ENCODE assay signal across 18 mouse cellular contexts in the genomic region with DNA sequence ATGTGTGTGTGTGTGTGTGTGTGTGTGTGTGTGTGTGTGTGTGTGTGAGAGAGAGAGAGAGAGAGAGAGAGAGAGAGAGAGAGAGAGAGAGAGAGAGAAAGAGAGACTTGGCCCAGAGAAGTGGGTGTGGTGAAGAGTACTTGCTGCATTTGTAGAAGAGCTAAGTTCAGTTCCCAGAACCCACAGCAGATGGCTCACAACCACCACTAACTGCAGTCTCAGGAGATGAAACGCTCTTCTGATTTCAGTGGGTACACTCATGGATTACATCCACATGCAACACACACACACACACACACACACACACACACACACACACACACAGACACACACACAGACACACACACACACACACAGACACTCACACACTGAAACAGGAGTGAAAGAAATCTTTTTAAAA. TPM values are rescaled to one million over a fixed set of nuclear protein-coding genes. Genes with fewer than 3 reads are reported as not detected.
DNase-seq lines count a peak whose midpoint lies in the region; ATAC-seq and TF ChIP-seq lines count a peak whose summit lies in the region.
"Not testable (repeated sequence)": the region's sequence is repeated elsewhere in the genome, so short reads cannot be mapped to it uniquely, and the experiment has no call there.
"Had no signal": no experiment of that assay in that cellular context is flagged by ENCODE, and none has a peak within 500 bp of the region (broad histone marks: within the 10 kb centered on the region; RNA-seq: fewer than 3 reads in every experiment).

No protein-coding gene starts in this region.

- not testable (repeated sequence) for H3K27ac ChIP-seq in forebrain, embryonic 16.5 days (ENCODE audit: low read length); hindbrain, postnatal 0 days; neural tube, embryonic 15.5 days (replicated peaks)

- H3K4me2 ChIP-seq in forebrain, embryonic 16.5 days (ENCODE audit: low read length); hindbrain, postnatal 0 days (ENCODE audit: low read depth, low read length); neural tube, embryonic 15.5 days: not testable (repeated sequence)

- H3K4me3 ChIP-seq in forebrain, embryonic 16.5 days (replicated peaks; ENCODE audit: low read length); hindbrain, postnatal 0 days (ENCODE audit: low read length); neural tube, embryonic 15.5 days (replicated peaks): not testable (repeated sequence)

- H3K36me3 ChIP-seq in forebrain, embryonic 16.5 days (ENCODE audit: control insufficient read depth, insufficient read depth); hindbrain, postnatal 0 days (ENCODE audit: insufficient read depth, low read length); neural tube, embryonic 15.5 days: not testable (repeated sequence)

- not testable (repeated sequence) for H3K27me3 ChIP-seq in forebrain, embryonic 16.5 days (replicated peaks; ENCODE audit: control insufficient read depth, insufficient read depth, low read length); hindbrain, postnatal 0 days (ENCODE audit: insufficient read depth, low read length); neural tube, embryonic 15.5 days (replicated peaks)

- not testable (repeated sequence) for H3K9me3 ChIP-seq in forebrain, embryonic 16.5 days (ENCODE audit: control insufficient read depth, low read length); hindbrain, postnatal 0 days (ENCODE audit: low read length); neural tube, embryonic 15.5 days (replicated peaks)

- intact Hi-C loops in left cerebral cortex, postnatal 36 days (cut with DNase I), result not testable (repeated sequence)

- H3K9ac ChIP-seq in forebrain, embryonic 16.5 days (replicated peaks; ENCODE audit: low read depth, low read length); hindbrain, postnatal 0 days (replicated peaks; ENCODE audit: low read length); neural tube, embryonic 15.5 days (replicated peaks): not testable (repeated sequence)

- WGBS in forebrain, embryonic 16.5 days, result 53% methylated on average over 1 of the region's 1 CpGs
- 18% methylated on average over 1 of the region's 1 CpGs for WGBS in hindbrain, postnatal 0 days
- WGBS in neural tube, embryonic 15.5 days, result 33% methylated on average over 1 of the region's 1 CpGs

- peak; percentile 21 for DNase-seq in 416B (ENCODE audit: low read depth)
- DNase-seq in ZHBTc4 (ENCODE audit: low read depth, low spot score), result peak; percentile 25
- DNase-seq in hindbrain, postnatal 0 days (ENCODE audit: low spot score), result peak; percentile 82
- DNase-seq in layer of hippocampus, adult 9-11 months, result peak; percentile 57
- DNase-seq in left cerebral cortex, postnatal 36 days (ENCODE audit: low spot score in 2 of 2), result peak; percentile 16 to 30
- peak; percentile 46 for DNase-seq in right cerebral cortex, postnatal 4 days

- TF ChIP-seq CTCF in hindbrain, postnatal 0 days (IDR thresholded peaks at IDR 0.05; ENCODE audit: low read depth), result peak; percentile 72

- ATAC-seq in forebrain, embryonic 16.5 days, result 0 out of 2 replicates have a peak, but pooled peaks have one; percentile 64
- peak; percentile 68 for ATAC-seq in hindbrain, postnatal 0 days
- peak; percentile 60; the same call in 1 of the 2 replicates for ATAC-seq in neural tube, embryonic 15.5 days (ENCODE audit: low FRiP score)

- H3K4me1 ChIP-seq in forebrain, embryonic 16.5 days (replicated peaks; ENCODE audit: control insufficient read depth, insufficient read depth, low read length); hindbrain, postnatal 0 days (ENCODE audit: insufficient read depth, low read length); neural tube, embryonic 15.5 days: not testable (repeated sequence)

RNA-seq across cellular contexts. Expression of a gene that starts 31.3 kb away (rescaled TPM):
- polyA plus RNA-seq in forebrain, embryonic 16.5 days (2015; fragmentation: Nextera tagmentation; extraction: Ambion mirVana), result not detected in 2 replicates
- total RNA-seq in hindbrain, postnatal 0 days (2014; rRNA removed), result not detected in 2 replicates
- polyA plus RNA-seq in hindbrain, postnatal 0 days (2015; fragmentation: Nextera tagmentation; extraction: Ambion mirVana), result not detected in 2 replicates
- not detected for total RNA-seq in left cerebral cortex, postnatal 36 days (2021)
- polyA plus RNA-seq in neural tube, embryonic 15.5 days (2015; fragmentation: Nextera tagmentation; extraction: Ambion mirVana), result 1.1 TPM in 1 of 2 replicates, not detected in the other
- total RNA-seq: adrenal gland, postnatal 25 days; G1E; heart, postnatal 4 days; layer of hippocampus, postnatal 25 days had no signal
- polyA plus RNA-seq: embryonic facial prominence, embryonic 11.5 days; G1E; gonadal fat pad, adult 2 months; heart, embryonic 12.5 days; limb, embryonic 15.5 days; midbrain, embryonic 11.5 days; spleen, adult 2 months had no signal

Comparison
In these comparisons a context has a peak if more than half of its experiments do, and no peak if none do; other contexts are left out.
1. DNase-seq: peak in every context shown above with its lines; median percentile 82 in hindbrain, postnatal 0 days; 57 in layer of hippocampus, adult 9-11 months; 46 in right cerebral cortex, postnatal 4 days; 25 in ZHBTc4; 23 in left cerebral cortex, postnatal 36 days; 21 in 416B.